Mouse (Mus musculus) embryo, embryonic 9.5 days (tissue): ENCODE results near the gene Cep131.

Experiments
- DNase-seq: peaks from one replicate; pipeline ENCODE4 v3.0.0-alpha.2; 2017; ENCODE audit errors: extremely low spot score

The Cep131 gene

DNA sequence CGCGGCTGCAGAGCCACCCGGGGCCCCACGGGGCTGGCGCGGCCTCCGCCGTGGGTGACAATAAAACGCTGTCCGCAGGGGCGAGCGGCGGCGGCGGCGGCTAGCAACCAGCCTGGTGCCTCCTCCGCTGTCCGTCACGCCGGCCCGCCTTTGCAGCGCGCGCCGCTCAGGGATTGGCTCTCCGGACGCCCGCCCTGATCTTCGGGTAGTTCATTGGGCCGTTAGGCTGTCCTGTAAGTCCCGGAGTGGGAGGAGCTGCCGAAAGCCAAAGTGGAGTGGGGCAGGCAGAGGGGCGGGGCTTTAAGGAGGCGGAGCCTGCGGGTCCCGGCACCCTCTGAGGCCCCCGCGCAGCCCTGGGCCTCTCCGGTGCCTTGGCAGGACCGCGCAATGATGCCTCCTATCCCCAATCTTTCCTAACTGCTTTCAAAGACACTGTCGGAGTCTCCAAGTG, at the start of gene Cep131:
Gene Cep131 (minus strand): TSS at position 126 of the 451 bp plus-strand sequence.
- DNase-seq, result peak; percentile 98

DNA sequence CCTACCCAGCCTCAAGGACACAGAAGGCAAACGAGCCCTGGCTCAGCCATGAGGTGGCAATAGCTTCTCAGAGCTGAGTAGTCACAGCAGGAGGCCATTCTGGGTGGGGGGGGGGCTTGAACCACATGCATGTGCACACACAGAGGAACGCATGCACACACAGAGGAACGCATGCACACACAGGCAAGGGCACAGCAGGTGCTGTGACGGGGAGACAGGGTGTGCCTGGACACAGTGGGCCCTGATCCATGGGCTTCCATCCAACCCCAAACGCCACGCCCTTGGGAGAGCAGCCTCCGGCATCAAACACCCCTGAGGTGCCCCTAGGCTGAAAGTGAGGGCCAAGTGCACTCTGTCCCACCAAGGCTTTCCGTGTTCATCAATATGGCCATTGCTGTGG, 49.6 kb upstream of the Cep131 start:
- no peak for DNase-seq

DNA sequence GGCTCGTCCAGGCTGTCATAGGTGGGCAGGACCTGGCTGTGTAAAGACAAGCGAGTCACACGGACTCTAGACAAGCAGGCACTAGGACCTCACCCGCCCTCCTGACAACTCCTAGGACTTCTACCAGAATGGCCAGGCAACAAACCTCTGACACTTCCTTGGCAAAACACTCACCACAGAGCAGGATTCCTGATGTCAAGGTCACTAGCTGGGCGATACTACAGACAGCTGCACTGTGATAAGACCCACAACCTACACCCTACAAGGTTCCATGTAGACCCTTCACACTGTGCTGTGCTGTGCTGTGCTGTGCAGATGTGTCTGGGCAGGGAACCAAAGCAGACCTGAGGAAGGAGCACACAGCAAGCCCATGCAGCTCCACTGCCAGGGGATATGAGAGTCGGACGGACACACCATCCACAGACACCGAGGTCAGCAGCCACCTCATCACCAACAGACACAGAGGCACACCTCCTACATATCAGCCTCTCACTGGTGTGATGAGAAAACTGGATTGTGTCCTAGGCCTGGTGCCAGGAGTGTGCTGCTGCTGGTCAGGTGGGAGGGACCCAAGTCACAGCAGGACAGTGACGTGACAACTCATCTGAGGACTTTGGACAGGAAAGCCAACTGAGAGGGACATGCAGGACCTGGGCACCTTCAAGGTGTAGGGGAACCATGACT, 48.4 kb upstream of the Cep131 start:
- no peak for DNase-seq

DNA sequence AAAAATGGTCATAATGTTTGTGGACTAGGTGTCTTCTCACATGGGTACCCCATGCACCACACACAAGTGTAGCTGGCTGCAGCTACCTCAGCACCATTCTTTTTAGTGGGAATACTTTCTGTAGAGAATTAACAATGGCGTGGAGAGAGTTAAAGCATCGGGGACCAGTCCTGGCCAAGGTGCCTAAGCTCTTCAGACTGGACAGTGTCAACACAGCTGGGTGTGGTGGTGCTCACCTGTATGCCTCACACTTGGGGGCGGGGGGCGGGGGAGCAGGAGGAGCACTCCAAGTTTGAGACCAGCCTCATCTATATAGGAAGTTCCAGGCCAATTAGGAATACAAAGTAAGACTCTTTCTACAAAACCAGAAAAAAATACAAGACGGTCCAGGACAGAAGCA, 47.5 kb upstream of the Cep131 start:
- no peak for DNase-seq

DNA sequence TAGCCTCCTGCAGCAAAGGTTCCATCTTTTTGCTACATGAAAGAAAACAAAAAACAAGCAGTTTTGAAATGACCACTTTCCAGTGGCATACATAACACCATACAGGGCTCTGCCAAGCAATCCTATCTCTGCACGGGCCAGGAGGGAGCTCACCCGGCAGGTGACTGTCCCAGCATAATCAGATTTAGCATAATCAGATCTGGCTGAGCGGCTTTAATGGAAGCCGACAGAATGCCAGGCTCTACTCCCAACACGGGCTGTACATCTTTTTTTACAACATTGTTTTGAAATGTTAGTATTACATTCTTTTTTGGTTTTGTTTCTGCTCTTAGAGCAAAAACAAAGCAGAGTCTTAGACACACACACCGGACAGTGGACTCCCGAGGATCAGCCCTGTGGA, 42.7 kb upstream of the Cep131 start:
- no peak for DNase-seq

DNA sequence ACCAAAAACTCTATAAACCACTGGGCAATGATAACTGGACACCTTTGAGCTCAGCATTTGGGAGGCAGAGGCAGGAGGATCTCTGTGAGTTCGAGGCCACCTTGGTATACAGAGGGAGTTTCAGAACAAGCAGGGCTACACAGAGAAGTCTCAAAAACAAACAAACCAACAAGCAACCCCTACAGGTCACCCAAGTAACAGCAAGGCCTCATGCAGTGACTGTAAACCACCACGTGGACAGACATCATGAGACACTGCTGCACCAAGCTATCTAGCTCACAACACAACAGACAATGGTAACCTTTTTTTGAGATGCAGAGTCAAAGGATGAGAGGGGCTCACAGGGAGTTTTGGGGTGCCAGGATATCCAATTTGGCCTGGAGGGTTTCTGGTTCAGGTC, 40.2 kb upstream of the Cep131 start:
- no peak for DNase-seq

DNA sequence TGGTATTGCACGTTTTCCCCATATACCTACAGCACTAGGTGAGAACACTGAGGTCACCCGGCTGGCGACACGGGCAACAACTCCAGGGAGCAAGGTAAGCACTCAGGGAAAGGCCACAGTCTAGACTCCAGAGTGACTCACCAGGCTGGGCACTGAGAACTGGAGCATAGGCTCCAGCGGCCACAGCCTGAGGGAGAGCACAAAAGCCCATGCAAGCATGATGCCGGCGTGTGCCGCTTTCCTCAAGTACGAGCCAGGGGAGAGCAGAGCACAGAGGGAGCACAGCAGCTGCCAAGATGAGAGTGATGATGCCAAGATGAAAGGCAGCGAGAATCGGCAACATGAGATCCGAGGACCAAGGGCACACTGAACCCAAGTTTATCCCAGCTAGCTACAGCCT, 35.5 kb upstream of the Cep131 start:
- DNase-seq, result no peak

DNA sequence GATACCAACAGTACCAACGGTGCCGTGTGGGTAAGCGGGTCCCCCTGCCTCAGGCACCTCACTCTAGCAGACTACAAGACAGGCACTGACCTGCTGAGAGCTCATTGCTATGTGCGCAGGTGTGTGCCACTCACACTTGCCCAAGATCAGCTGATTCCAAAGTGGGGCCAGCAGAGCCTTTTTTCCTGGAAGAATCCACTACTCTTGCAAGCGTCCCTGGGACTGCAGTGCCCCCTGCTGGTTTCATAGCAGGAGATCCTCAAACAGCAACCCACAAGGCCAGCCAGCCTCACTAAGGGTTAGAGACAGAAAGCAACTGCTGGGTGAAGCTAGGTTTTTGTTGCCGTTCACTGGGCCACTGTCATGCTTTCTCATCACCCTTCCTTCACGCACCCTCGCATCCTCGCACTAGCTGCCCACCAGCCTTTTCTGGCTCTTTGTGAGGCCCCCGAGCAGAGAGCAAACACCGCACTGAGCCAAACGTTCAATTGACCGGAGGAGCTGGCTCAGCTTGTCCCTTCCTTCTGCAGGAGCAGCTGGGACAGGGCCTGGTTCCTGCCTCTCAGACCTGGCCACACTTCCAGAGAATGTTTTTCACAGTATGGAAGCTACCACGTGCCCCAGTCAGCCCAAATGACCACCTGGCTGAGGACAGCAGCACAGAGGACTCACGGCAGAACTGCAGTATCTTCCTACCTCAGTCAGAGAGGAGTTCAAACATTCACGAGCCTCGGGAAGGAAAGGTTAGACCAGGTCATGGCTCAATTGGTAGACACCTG, 34.2 kb upstream of the Cep131 start:
- peak; percentile 44 for DNase-seq

DNA sequence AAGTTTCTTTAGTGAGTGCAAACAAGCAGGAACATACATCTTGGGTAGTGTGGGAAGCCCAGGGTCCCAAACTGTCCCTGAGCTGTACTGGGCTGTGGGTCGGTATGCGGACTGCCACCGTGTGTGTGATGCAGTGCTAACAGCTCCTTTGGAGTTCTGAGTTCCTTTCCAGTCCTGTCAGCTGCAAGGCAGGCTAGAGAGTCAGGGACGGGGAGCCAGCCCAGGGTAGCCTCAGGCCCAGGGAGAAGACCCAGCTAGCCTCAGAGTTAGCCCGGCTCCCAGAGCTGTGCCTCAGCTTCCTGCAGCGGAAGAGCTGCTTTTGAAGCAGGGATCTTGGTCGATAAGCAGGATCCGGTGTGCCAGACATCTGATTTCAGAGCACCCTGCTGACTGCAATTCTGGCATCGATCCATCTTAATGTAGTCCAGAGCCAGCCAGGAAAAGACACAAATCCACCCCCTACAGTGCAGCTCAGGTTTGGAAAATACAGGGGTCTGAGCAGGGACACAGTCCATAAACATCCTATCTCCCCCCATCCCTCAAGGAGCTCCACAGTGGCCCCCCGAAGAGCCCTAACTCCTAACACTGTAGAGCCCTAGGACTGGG, 33.4 kb upstream of the Cep131 start:
- no peak for DNase-seq

DNA sequence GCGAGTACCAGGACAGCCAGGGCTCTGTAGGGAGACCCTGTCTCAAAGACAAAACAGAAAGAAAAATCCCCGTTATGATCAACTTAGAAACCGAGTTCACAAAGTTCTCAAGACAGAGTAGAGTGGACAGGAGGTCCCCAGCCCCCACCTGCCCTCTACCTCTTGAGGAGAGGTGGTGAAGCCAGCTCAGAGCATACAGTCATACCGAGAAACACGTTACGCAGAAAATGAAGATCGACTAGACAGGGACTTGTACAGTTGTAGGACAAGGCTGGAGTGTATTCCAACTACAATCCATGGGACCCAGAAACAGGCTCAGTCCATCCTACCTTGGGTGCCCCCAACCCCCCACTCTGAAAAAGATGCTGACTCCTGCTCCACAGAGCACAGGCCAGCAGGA, 32.5 kb upstream of the Cep131 start:
- DNase-seq, result no peak

DNA sequence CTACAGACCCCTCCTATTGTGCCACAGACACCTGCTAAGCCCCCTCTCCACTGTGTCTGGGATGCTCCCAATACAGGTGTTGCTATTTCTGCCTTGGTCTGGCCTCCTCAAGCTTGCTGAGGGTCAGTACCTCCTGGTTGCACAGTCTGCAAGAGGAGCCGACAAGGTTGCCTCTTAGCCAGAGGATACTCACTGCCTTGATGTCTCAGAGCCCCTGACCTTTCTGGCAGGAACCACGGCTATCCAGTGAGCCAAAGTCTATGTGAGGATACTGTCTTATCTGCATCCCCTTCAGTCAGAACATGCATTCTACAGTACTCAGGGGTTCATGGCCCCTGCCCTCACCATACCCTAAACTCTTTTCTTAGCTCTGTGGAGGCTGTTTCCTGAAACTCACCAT, 31.0 kb upstream of the Cep131 start:
- no peak for DNase-seq

DNA sequence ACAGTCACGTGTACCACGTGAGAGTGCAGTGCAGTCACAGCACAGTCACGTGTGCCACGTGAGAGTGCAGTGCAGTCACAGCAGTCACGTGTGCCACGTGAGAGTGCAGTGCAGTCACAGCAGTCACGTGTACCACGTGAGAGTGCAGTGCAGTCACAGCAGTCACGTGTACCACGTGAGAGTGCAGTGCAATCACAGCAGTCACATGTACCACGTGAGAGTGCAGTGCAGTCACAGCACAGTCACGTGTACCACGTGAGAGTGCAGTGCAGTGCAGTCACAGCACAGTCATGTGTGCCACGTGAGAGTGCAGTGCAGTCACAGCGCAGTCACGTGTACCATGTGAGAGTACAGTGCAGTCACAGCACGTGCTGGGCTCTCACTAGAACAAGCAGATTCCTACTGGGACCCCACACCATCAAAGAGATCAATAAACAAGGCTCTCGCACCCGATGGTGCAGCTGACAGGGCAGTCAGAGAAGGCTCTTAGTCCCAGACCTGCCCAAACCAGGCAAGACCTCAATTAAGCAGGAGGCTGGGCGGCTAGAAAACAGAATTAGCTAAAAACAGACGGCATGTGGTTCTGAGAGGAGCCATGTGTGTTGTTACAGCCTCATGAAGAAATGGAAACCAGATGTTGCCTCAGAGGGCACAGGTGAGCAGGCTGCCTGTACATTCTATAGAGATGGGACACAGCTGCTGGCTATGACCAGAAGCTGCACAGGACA, 28.0 kb upstream of the Cep131 start:
- no peak for DNase-seq

DNA sequence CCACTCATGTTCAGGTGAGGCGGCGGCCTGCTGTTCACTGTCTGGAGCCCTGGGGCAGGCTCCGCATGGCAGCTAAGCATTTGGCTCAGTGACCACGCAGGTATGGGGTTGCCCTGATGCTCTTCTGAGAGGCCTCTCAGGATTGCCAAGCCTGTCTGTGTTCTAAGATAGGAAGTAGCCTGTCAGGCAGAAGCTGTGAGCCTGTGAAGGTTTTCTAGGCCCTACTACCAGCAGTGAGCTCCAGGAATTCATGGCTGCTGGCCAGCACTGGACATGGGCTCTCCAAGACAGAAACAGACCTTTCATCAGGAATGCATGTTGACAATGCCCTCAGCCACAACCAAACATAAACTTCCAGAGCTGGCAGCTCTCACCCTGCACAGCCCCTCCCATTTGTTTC, 25.5 kb upstream of the Cep131 start:
- no peak for DNase-seq

DNA sequence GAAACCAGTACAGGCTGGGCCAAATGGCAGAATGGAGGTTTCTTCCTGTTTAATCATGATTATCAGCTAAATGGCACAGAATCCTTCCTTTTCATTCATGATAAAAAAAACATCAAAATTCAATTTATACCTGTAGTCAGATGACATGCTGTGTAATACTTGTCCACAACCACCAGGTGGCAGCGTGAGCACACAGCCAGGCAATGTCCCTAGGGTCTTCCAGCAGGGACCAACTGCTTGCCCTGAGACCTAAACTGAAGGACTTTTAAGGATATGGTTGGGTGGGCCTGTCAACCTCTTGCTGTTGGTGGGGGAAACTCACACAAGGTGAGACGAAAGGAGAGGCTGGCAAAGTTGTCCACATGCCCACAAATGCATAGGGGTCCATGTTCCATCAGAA, 24.4 kb upstream of the Cep131 start:
- peak; percentile 71 for DNase-seq

DNA sequence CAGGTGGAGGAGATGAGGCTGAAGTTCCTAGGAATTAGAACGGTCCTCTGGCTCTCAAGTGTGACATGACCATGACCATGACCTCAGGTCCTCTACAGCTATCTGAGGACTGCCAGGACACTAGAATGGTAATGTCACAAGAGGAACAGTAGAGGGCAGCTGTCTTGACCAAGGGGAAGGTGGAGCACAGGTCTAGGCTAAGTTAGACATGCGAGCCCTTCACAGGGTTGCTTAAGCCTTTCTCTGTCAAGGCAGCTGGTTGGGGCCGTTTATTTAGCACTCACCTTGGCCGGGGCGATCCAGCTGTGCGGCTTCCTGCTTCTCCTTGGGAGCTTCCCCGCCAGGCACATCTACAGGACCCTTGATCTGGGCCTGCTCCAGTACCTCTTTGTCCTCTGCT, 23.9 kb upstream of the Cep131 start:
- no peak for DNase-seq

DNA sequence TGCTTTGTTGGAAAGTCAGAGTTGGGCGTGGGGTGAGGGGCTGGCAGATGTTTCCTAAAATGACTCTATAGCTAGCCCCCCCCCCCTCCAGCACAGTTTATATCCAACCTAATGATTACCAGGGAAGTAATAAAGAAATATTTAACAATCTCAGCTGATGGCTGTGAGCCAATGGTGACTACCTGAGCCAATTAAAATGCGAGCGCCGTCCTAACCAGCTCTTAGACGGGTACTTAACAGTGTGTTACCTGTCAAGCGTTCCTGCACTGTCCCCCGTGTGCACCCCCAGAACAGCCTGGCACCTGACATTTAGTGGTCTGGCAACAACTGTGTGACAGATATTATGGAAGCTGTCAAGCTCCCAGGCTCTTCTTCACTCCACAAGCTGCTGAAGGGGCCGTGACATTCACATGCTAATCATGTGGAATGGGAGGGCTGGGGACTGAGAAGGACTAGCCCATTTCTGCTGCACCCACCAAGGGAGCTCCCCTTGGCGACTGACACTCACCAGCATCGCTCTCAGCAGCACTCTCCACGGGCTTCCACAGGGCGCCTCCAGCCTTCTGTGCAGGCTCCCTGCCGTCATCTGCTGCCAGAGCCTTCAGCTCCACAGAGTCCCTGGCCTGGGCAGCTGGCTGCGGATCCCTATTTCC, 23.1 kb upstream of the Cep131 start:
- no peak for DNase-seq

DNA sequence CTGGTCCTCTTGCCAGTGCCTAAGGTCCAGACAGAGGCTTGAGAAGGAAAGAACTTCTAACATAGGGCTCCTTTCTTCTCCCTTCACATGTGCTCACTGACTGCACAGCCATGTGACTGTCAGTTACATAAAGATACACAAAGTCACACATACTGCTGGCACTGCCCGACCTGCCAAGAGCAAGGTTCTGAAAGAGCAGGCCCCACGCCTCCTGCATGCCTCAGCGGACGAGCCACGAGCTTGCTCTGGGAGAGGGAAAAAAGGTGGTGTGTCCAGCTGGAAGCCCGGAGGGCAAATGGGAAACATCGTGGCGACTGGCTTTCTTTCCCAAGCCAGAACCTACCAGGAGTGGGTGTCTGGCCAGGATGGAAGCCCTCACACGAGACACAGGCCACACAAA, 21.2 kb upstream of the Cep131 start:
- DNase-seq, result no peak

DNA sequence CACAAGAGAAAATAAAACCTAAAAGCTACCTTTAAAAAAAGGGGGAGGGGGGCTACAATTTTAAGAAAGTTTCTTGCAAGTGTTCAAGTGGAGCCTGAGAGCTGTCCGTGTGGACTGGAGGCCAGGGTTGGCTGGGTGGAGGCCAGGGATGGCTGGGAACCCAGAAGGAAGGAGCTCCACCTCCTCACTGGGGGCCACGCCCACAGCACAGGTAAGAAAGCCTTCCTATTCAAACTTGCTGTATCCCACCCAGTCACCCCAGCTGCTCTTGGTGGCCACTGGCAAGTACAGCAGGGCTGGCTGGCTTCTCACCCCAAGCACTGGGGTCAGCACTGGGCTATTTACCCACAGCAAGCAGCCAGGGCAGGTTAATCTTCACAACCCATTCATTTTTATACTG, 20.4 kb upstream of the Cep131 start:
- no peak for DNase-seq

DNA sequence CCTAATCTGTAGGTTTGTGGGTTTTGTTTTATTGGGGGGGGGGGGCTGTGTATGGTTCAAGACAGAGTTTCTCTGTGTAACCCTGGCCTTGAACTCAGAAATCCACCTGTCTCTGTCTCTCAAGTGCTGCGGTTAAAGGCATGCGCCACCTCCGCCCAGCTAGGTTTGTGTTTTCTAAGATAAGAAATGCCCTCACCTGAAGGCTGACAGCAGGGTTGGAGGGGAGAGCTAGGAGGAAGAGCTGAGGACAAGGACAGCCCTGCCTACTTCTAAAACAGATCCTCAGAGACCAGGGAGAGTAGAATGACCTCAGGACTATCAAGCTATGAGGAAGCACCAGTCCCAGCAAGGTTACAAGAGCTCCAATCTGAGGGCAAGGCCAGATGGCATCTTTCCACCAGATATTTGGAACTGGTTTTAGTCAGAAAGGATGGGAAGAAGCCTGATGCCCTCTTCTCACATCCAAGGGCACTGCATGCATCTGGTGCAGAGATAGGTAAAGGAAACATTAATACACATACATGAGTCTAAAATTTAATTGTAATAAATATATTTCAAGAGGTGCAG, 16.9 kb upstream of the Cep131 start:
- no peak for DNase-seq

DNA sequence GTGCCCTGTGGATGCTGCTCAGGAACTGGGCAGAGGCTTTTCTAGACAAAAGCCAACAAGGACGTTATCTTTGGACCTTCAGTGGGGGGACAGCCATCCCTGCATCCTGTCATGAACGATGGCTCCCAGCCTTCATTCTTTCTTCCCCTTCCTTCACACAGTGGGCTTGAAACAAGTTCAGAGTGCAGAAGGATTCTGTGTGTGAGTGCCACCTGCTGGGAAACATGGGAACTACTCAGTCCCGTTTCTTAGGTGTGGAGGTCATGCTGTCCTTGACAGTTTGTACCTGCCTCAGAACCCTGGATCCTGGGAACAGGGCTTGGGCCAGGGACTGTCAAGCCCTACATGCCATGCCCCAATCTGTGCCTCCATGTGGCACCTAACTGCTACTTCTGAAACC, 14.4 kb upstream of the Cep131 start:
- peak; percentile 75 for DNase-seq
